Mouse (Mus musculus) heart, postnatal 0 days (tissue): Measurements from ENCODE around the gene Mst1r. TPM values are rescaled to one million over a fixed set of nuclear protein-coding genes. Genes with fewer than 3 reads are reported as not detected.

Source experiments
- ATAC-seq: fragments of 200-750 bp; cut with Nextera tagmentation; 2 replicates; pipeline ENCODE4 v1.8.0; 2017; ENCODE audit warnings: low read depth, moderate number of reproducible peaks, moderate library complexity; ENCODE audit not compliant: insufficient read depth
- DNase-seq: peaks from one replicate; pipeline ENCODE4 v3.0.0-alpha.2; 2016; ENCODE audit warnings: low spot score
- H3K27ac ChIP-seq: fragments of 300-500 bp; sonication (generic); 2 replicates; pipeline ENCODE4 v1.5.1; 2014; ENCODE audit warnings: low read depth, mild to moderate bottlenecking
- H3K27me3 ChIP-seq: fragments of 300-500 bp; sonication (generic); 2 replicates; pipeline ENCODE4 v1.6.1; 2014; ENCODE audit warnings: low read length, mixed read lengths; ENCODE audit not compliant: control insufficient read depth, insufficient read depth
- H3K36me3 ChIP-seq: fragments of 300-500 bp; sonication (generic); replicated peaks from 2 replicates; pipeline ENCODE4 v1.6.1; 2014; ENCODE audit warnings: low read length, mixed read lengths; ENCODE audit not compliant: control insufficient read depth, insufficient read depth
- H3K4me1 ChIP-seq: fragments of 300-500 bp; sonication (generic); 2 replicates; pipeline ENCODE4 v1.6.1; 2014; ENCODE audit warnings: antibody characterized with exemption; ENCODE audit not compliant: control insufficient read depth, insufficient read depth
- H3K4me2 ChIP-seq: fragments of 300-500 bp; sonication (generic); 2 replicates; pipeline ENCODE4 v1.6.1; 2014; ENCODE audit warnings: low read depth, mild to moderate bottlenecking, low read length, moderate library complexity
- H3K4me3 ChIP-seq: fragments of 300-500 bp; sonication (generic); 2 replicates; pipeline ENCODE4 v1.5.1; 2014; ENCODE audit warnings: low read depth, low read length
- H3K9ac ChIP-seq: fragments of 300-500 bp; sonication (generic); replicated peaks from 2 replicates; pipeline ENCODE4 v1.6.1; 2014; ENCODE audit warnings: low read depth, low read length, mixed read lengths
- H3K9me3 ChIP-seq: fragments of 300-500 bp; sonication (generic); replicated peaks from 2 replicates; pipeline ENCODE4 v1.6.1; 2016; ENCODE audit warnings: low read length; ENCODE audit not compliant: control insufficient read depth
- CTCF ChIP-seq: IDR thresholded peaks from 2 replicates; pipeline ENCODE4 v1.5.1; 2016; ENCODE audit warnings: antibody characterized with exemption, control low read depth, low read depth
- EP300 ChIP-seq: IDR thresholded peaks from 2 replicates; pipeline ENCODE4 v1.6.1; 2016; ENCODE audit warnings: antibody characterized with exemption, low read depth
- WGBS: fragments of 180-500 bp; shearing (Covaris S2); extraction: QIAGEN DNeasy Blood & Tissue Kit; methylation state at CpG from one replicate; pipeline ENCODE4 v1.1.7; 2014; 5-methylcytosine and 5-hydroxymethylcytosine counted together
- polyA plus RNA-seq: library from polyadenylated mRNA; unstranded; fragments of >200 nt; fragmentation: Nextera tagmentation; extraction: Ambion mirVana; gene quantifications from 2 replicates; pipeline ENCODE4 v1.2.1, GENCODE M21; 2015
- total RNA-seq: library from RNA; depleted of rRNA; stranded (reverse); fragments of >200 nt; gene quantifications from 2 replicates; pipeline ENCODE4 v1.2.3, GENCODE M21; 2014; ENCODE audit warnings: low replicate concordance; rRNA removed

The Mst1r gene
- total RNA-seq (1.8 and 20.1 TPM in 2 replicates), polyA plus RNA-seq (0.74 and 1.2 TPM in 2 replicates)

DNA sequence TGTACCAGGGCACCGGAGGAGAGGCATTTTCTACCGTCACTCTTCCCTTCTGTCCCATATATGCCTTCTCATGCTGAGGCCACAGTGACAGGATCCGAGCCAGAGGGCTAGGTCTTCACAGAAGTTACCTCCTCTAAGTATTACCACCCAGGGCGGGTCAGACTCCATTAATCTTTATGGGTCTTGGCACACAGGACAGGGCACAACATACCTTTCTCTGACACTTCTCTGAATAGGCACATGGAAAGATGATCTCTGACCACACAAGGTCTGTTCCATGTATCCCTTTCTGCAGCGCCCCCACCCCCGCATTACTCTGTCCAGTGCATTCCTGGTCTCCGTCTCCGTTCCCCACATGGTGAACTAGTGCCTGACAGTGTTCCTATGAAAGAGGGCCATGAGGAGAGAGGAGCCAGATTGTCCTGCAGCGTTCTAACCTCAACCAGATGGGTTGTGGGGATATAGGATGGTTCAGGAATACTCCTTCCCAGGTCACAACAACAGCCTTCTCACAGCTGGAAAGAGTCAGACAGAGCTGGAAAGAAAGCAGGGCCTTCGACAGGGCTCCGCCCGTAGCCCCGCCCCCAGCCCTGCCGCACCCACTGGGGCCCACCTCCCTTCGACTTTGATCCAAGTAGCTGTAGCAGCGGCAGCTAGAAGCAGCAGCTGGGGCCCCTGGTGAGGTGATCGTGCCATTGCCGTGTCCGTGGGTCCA, at the start of gene Mst1r:
Gene Mst1r, plus strand, starts transcription at position 622 of the 715 bp plus-strand sequence.
- Histone ChIP-seq H3K36me3 (peaks cover 3% of the 10 kb centered on the region; the same call in 1 of the 2 replicates), H3K4me2 (peak within 1 kb of the TSS; percentile 61), H3K4me1 (no peaks in the 10 kb centered on the region), H3K9ac (peak within 1 kb of the TSS; percentile 23), H3K27ac (peak within 1 kb of the TSS; percentile 17; the same call in 1 of the 2 replicates), H3K9me3 (no peaks in the 10 kb centered on the region), H3K4me3 (peak within 1 kb of the TSS; percentile 37), H3K27me3 (no peaks in the 10 kb centered on the region)
- WGBS, result 19% methylated on average over 19 of the region's 19 CpGs
- ATAC-seq (peak; percentile 65), DNase-seq (peak; percentile 66)
- TF ChIP-seq CTCF (no peak; the same call in 1 of the 2 replicates), EP300 (no peak)

DNA sequence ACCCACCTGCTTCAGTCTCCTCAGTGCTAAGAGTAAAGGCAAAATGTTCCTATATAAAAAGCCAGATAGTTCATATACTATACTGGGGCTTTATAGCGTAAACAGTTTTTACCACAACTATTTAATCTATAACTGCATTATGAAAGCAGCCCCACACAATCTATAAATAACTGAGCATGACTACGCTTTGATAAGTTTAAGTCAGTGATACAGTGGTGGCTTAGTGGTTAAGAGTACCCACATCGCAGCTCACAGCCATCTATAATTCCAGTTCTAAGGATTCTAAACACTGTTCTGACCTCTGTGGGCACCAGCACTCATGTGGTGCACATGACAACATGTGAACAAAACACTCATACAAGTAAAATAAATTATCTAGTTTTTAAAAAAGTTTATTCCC, 48.3 kb upstream of the Mst1r start:
- Histone ChIP-seq H3K27me3 (no peaks in the 10 kb centered on the region), H3K9ac (no peak overlapping the region), H3K27ac (no peak overlapping the region), H3K36me3 (peaks cover 12% of the 10 kb centered on the region; the same call in 1 of the 2 replicates), H3K4me3 (no peak overlapping the region), H3K4me2 (no peak overlapping the region), H3K4me1 (no peaks in the 10 kb centered on the region), H3K9me3 (no peaks in the 10 kb centered on the region)
- 46% methylated on average over 3 of the region's 3 CpGs for WGBS
- DNase-seq (no peak), ATAC-seq (no peak)
- TF ChIP-seq EP300, result no peak
- no peak for TF ChIP-seq CTCF

DNA sequence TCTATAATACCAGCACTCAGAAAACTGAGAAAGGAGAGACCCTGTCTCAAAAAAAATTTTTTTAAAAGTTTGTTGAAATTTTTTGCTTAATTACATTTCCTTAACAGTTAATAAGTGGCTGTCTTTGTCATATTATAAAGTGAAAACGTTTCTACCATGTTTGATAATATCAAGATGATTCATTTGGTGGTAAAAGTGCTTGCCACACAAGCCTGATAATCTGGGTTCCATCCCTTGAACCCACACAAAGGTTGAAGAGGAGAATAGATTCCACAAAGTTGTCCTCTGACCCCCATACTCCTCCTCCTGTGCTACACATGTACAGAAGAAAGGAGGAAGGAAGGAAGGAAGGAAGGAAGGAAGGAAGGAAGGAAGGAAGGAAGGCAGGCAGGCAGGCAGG, 42.2 kb upstream of the Mst1r start:
- DNase-seq, result no peak
- H3K4me3 ChIP-seq, result no peak overlapping the region
- H3K9ac ChIP-seq, result no peak overlapping the region
- H3K4me1 ChIP-seq, result no peaks in the 10 kb centered on the region
- no peak for TF ChIP-seq CTCF
- WGBS, result 61% methylated on average over 1 of the region's 1 CpGs
- H3K9me3 ChIP-seq, result no peaks in the 10 kb centered on the region
- peaks cover 3% of the 10 kb centered on the region; the same call in 1 of the 2 replicates for H3K36me3 ChIP-seq
- ATAC-seq, result no peak
- H3K27ac ChIP-seq, result no peak overlapping the region
- H3K27me3 ChIP-seq, result no peaks in the 10 kb centered on the region
- H3K4me2 ChIP-seq, result no peak overlapping the region

DNA sequence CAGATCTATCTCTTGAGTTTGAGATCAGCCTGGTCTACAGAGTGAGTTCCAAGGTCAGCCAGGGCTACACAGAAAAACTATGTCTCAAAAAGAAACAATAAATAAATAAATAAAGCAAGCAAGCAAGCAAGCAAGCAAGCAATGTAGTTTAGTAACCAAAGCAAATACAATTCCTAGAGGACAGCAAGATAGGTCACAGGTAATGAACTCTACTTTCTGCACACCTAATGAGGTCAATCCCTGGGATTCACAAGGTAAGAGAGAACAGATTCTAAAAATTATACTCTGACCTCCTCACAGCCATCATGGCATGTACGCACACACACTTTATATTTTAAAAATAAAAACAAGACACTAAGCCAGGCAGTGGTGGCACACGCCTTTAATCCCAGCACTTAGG, 40.6 kb upstream of the Mst1r start:
- H3K9ac ChIP-seq, result no peak overlapping the region
- H3K4me1 ChIP-seq, result peaks cover 2% of the 10 kb centered on the region; the same call in 1 of the 2 replicates
- H3K36me3 ChIP-seq, result no peaks in the 10 kb centered on the region
- no peak overlapping the region for H3K4me3 ChIP-seq
- no peak overlapping the region for H3K27ac ChIP-seq
- no peak for ATAC-seq
- H3K9me3 ChIP-seq, result no peaks in the 10 kb centered on the region
- no peak for DNase-seq
- WGBS, result 92% methylated on average over 2 of the region's 2 CpGs
- H3K4me2 ChIP-seq, result no peak overlapping the region
- no peak for TF ChIP-seq CTCF
- TF ChIP-seq EP300, result no peak
- no peaks in the 10 kb centered on the region for H3K27me3 ChIP-seq

DNA sequence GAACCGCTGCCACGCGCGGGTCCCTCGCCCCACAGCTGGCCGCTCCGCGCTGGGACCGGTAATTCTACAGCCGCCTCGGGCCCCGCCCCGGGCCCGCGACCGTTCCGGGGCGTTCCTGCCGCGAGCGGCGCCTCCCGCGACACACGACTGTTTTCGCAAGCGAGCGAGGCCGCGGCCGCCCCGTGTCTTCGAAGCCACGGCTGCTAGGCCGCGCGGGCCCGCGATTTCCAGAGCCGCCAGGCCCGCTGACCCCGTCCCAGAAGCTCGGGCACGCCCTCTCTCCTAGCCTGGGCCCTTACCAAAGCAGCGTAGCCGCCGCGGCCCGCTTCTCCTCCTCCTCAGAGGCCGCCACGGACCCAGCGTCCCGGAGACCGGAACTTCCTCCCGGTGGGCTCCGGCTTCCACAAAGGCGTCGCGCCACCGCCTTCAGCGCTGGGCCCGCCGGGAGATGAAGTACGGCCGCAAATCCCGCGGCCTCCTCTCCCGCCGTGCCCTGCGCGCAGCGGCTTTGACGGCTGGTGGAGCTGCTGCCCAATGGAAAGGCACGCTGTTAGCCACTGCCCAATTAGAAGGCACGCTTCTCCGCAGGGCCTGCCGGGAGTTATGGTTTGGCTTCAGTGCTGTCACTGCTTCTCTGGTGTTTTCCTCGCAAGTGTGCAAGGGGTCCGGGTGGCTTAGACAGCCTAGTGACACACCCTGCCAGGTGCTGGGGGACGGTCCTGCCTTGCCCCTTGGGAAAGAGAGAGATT, 34.1 kb upstream of the Mst1r start:
- Histone ChIP-seq H3K4me2 (peak overlapping the region; percentile 97), H3K36me3 (no peaks in the 10 kb centered on the region), H3K9ac (peak overlapping the region; percentile 98), H3K9me3 (no peaks in the 10 kb centered on the region), H3K4me1 (peaks cover 17% of the 10 kb centered on the region; the same call in 1 of the 2 replicates), H3K4me3 (peak overlapping the region; percentile 95), H3K27me3 (no peaks in the 10 kb centered on the region), H3K27ac (peak overlapping the region; percentile 99)
- DNase-seq (peak; percentile 96), ATAC-seq (peak; percentile 99)
- under 1% methylated on average over 72 of the region's 80 CpGs for WGBS
- TF ChIP-seq CTCF, result no peak; the same call in 1 of the 2 replicates
- peak; percentile 66; the same call in 1 of the 2 replicates for TF ChIP-seq EP300
